Mouse (Mus musculus) lung, postnatal 36 days (tissue): ENCODE results near the gene Cenpk.
"Not testable (repeated sequence)": the region's sequence is repeated elsewhere in the genome, so short reads cannot be mapped to it uniquely, and the experiment has no call there.

Experiments
- DNase-seq: peaks from one replicate; pipeline ENCODE4 v3.0.0; 2022; ENCODE audit warnings: mixed read lengths

Cenpk gene

DNA sequence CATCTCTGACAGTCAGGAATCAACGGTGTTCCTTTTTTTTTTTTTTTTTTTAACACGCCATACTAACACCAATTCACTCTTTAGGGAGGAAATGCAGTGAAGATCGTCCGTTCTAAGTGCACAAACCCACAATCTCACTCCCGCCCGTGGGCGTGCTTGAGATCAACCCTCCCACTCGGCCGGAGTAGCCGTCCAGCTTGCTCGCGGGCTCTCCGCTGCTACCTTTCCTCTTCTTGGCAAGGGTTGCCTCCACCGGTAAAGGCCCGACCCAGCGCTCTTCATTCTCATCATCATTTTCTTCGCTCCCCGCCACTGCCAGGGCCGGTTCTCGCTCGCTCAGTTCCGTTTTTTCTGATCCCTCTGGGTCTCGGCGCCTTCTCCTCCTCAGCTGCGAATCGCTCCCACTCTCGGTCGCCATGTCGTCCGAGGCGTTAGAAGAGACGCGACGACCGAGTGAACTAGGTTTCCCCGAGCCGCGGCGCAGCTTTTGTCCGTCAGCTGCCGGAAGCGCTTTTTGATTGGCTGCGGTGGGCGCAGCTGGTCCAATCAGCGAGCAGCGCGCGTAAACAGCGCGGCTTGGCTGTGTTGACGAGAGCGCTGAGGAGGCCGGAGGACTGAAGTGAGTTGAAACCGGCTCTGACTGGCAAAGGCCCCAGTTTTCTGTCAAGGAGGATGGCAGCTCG lies at the start of gene Cenpk, which contains the start of gene Ppwd1:
TSS of gene Cenpk (plus strand) at position 228 of the 683 bp plus-strand sequence.
TSS of gene Ppwd1 (minus strand) at position 460 of the 683 bp plus-strand sequence.
- peak; percentile 97 for DNase-seq

DNA sequence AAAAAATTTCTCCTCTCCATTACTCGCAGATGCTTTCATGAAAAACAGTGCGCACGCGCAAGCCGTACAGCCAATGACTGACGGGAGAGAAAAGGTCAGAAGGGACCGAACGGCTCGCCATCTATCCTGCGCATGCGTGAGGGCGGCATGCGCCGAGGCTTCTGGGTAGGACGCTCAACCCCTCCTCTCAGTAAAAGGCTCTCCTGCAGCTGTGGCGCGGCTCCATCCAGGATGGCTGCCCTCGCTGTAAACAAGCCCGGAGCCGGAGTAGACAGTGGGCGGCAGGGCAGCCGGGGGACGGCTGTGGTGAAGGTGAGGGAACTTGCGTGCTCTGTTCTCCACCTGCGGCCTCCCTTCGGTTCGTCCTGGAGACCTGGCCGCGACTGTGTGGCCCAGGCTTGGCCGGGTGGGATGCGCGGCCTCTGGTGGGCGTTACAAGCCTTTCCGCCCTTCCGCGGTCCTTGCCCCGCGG lies 49.7 kb upstream of the Cenpk start, which contains the start of gene Trim23:
TSS of gene Trim23 (plus strand) at position 148 of the 472 bp plus-strand sequence.
- peak; percentile 99 for DNase-seq

DNA sequence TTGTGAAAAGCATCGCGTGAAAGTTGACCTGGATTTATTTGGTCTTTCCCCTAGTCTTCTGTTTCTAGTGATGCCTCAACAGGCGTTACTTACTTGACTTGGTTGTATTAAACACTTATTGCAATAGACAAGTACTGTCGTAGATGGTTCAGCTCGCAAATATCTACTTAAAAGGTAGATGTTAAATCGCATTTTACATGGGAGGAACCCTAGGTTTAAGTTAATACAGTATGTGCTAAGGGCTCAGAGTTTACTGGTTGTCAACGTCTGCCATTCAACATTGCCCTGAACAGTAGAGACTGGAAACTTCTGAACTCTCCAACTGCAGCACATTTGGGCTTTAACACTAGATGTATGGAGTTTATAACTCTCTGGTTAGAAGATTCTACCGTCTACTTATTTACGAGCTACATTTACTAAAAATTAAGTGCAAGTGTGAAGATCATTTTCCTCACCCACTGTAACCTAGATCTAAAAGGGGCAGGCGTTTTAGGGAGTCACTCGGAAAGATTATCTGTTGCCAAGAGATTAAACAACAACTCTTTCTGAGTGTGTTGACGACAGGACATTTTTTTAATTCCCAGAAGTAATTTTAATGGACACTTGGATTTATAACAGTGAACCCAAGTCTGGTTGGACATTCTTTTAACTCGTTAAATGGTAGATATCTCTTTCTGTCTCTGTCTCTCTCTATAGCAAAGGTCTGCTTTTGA lies 49.1 kb upstream of the Cenpk start:
- no peak for DNase-seq

DNA sequence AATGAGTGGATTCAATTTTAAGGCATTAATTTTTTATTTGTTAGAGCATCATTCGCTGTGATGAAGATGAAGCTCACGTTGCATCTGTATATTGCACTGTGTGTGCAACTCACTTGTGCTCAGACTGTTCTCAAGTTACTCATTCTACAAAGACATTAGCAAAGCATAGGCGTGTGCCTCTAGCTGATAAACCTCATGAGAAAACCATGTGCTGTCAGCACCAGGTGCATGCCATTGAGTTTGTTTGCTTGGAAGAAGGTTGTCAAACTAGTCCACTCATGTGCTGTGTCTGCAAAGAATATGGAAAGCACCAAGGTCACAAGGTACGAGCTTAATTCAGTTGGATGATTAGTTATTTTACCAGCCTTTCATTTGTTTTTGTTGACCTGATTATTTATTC lies 41.1 kb upstream of the Cenpk start:
- no peak for DNase-seq

DNA sequence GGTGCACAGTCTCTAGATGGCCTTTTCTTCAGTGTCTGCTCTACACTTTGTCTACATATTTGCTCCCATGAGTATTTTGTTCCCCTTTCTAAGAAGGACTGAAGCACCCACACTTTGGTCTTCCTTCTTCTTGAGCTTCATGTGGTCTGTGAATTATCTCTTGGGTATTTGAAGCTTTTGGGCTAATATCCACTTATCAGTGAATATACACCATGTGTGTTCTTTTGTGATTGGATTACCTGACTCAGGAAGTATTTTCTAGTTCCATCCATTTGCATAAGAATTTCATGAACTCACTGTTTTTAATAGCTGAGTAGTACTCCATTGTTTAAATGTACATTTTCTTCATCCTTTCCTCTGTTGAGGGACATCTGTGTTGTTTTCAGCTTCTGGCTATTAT lies 32.5 kb upstream of the Cenpk start:
- DNase-seq, result not testable (repeated sequence)

GRCm38 (mm10) chr13:104204313-104204712 lies 24.1 kb upstream of the Cenpk start:
- no peak for DNase-seq

- DNase-seq, result no peak
These were observed 933 bp upstream of the Cenpk start for GRCm38 (mm10) chr13:104227478-104227877.

DNA sequence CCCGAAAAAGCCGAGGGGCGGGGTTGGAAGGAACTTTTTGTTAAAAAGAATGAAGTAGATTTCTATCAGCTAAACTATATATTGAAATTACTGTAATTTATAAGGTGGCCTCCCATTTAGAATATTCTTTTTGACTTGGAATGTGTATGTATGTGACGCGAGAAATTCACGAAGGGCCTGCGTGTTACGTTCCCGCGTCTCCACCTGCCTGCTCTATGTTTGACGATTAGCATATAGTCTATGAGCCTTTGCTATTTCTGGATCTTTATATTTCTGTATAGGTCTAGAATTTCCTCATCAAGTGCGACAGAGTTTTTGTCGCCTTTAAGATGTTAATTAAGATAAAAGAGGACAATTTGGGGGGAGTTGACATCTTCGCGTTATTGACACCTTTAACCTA lies 770 bp downstream of the Cenpk start:
- no peak for DNase-seq

- DNase-seq, result peak; percentile 14
These were observed 30.6 kb downstream of the Cenpk start for GRCm38 (mm10) chr13:104258997-104259396.

- peak; percentile 24 for DNase-seq
These were observed 56.6 kb downstream of the Cenpk start for GRCm38 (mm10) chr13:104285031-104285431.

DNA sequence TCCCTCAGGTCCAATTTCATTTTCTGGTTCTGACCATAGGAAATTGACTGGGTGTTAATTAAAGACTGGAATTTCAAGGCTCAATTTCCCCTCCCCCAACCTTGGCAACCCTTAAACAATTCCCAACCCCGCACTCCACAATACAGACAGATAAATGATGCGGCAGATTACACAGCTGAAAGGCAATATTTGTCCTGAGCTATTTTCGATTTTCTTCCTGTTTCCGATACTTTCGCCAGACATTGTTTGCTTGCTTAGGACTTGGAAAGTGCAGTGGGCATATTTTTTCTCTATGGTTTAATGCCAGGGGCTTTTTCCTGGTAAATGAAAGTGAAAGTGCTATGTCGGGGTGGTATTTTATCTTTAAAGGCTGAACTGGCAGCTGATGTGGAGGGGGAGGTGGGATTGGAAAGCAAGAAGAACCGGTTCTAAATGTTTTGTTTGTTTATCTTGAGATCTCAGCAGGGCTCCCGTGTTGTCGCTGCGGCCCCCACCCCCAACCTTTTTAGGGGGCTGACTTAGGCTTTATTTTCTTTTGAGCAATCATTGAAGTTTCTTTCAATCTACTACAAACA lies 57.4 kb downstream of the Cenpk start:
- DNase-seq, result peak; percentile 71

GRCm38 (mm10) chr13:104286336-104286735 lies 57.9 kb downstream of the Cenpk start:
- DNase-seq, result peak; percentile 10

- DNase-seq, result peak; percentile 97
These were observed 58.5 kb downstream of the Cenpk start for GRCm38 (mm10) chr13:104286897-104287309.

- DNase-seq, result peak; percentile 15
These were observed 59.2 kb downstream of the Cenpk start, which contains the start of gene Adamts6 for GRCm38 (mm10) chr13:104287366-104288225. Adamts6 (plus strand) TSS chr13:104287835.

DNA sequence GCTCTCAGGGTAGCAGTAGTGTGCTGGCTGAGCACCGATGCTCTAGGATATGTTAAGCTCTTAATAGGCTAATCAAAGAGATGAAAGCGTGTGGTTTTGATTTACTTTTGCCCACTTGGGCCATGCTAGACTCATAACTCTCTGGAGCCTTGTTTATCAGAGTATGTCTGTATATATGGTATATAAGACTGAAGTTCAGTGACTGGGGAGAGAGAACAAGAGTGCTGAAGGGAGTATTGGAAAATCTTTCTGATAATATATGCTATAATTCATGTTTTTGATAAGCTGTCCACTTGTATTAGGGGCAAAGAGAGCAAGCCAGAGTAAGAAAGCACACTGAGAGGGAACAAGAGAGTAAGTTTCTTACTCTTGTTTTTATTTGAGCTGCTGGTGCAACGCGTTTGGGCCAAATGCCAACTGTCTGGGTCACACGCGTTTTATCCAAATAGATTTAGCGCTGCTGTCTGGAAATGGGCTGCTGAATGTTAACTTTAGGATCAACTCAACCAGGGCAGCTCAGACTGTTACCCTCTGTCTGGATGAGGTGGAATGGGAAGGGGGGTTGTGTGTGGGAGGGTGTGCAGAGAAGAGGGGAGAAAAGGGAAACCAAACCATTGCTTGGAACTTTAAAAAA lies 59.9 kb downstream of the Cenpk start:
- peak; percentile 81 for DNase-seq

GRCm38 (mm10) chr13:104289176-104289575 lies 60.8 kb downstream of the Cenpk start:
- DNase-seq, result peak; percentile 13

DNA sequence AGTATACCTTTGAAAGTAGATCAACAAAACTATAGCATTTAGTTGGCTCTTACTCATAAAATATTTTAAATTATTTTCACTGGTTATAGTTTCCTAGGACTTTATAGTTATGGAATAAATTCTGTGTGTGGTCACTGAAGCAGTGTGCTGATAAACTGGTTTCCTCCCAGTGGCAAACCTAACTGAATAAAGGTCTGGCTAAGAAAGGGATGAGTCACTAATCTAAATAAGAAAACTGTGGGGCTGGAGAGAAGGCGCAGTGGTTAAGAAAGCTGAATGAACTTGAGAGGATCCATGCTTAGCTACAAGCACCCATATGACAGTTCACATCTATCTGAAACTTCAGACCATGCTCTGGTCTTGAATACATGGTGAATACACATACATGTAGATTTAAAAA lies 67.1 kb downstream of the Cenpk start:
- no peak for DNase-seq
